Mouse (Mus musculus) gastrocnemius, postnatal 25 days (tissue): Measurements from ENCODE around the gene Gm21852. TPM values are rescaled to one million over a fixed set of nuclear protein-coding genes. Genes with fewer than 3 reads are reported as not detected.
"Not testable (repeated sequence)": the region's sequence is repeated elsewhere in the genome, so short reads cannot be mapped to it uniquely, and the experiment has no call there.

Experiments
- DNase-seq: peaks from one replicate; pipeline ENCODE4 v3.0.0; 2022
- long read RNA-seq, 2 experiments: library from polyadenylated mRNA; stranded (forward); transcript quantifications; one replicate each; pipeline ENCODE4 v2.0.0; 2021
- microRNA-seq, 2 experiments: library from miRNA; unstranded; fragments of <30 nt; microRNA quantifications; one replicate each; pipeline ENCODE4 v1.2.0; 2021; ENCODE audit warnings: borderline replicate concordance in 2 of 2
- total RNA-seq, 2 experiments: library from RNA; stranded (reverse); gene quantifications; 1 replicate in 1 of 2; 2 replicates in 1 of 2; pipeline ENCODE4 v1.2.3; 2021

Gene Gm21852
- total RNA-seq: not detected
- long read RNA-seq, experiment 1: 0 reads
- long read RNA-seq, experiment 2: 0 reads

GRCm38 (mm10) chrY:40651896-40652295 is at the start of gene Gm21852:
Gene Gm21852, minus strand, starts transcription at chrY:40651996.
- DNase-seq: not testable (repeated sequence)

Small RNA genes lying within 50 kb of the gene (microRNA-seq; reads per million reads assigned to microRNA genes)
- 0 reads per million in 2 experiments for gene Gm27466
- gene Gm28018: 0 reads per million in 2 experiments

Other genes with a start within 250 kb of the Gm21852 start
- gene Gm21797, start 123.8 kb upstream of the Gm21852 start, total RNA-seq: not detected
- not detected for gene Gm20795, start 152.9 kb upstream of the Gm21852 start, total RNA-seq